Mouse (Mus musculus) bone marrow, adult 2 months (tissue): ENCODE results near the gene Lhpp. TPM values are rescaled to one million over a fixed set of nuclear protein-coding genes. Genes with fewer than 3 reads are reported as not detected.

Source experiments
- H3K27ac ChIP-seq: fragments of 200-500 bp; 2 replicates; pipeline ENCODE4 v1.5.1; 2012; ENCODE audit warnings: low read depth, mild to moderate bottlenecking, control low read depth, inconsistent platforms, low read length; ENCODE audit not compliant: control insufficient read depth, poor library complexity, insufficient read depth
- H3K4me1 ChIP-seq: fragments of 200-500 bp; 2 replicates; pipeline ENCODE4 v1.6.1; 2011; ENCODE audit warnings: low read length; ENCODE audit not compliant: control insufficient read depth, insufficient read depth
- H3K4me3 ChIP-seq: fragments of 200-500 bp; replicated peaks from 2 replicates; pipeline ENCODE3; 2011; ENCODE audit warnings: mild to moderate bottlenecking, low read depth, low read length, control low read depth; ENCODE audit not compliant: control insufficient read depth
- CTCF ChIP-seq: fragments of 200-500 bp; IDR thresholded peaks from 2 replicates; pipeline ENCODE4 v1.5.1; 2011; ENCODE audit warnings: low read length, control low read depth; ENCODE audit not compliant: control insufficient read depth, insufficient read depth
- POLR2A ChIP-seq: fragments of 200-500 bp; IDR thresholded peaks from 2 replicates; pipeline ENCODE4 v1.6.1; 2011; ENCODE audit warnings: low read depth, mild to moderate bottlenecking, control low read depth, low read length, borderline replicate concordance; ENCODE audit not compliant: control insufficient read depth
- WGBS: fragments of 180-500 bp; shearing (Covaris S2); methylation state at CpG from one replicate; pipeline ENCODE4 v1.1.7; 2018; 5-methylcytosine and 5-hydroxymethylcytosine counted together
- polyA plus RNA-seq: library from polyadenylated mRNA; stranded (reverse); fragments of >200 nt; gene quantifications from 2 replicates; pipeline ENCODE4 v1.2.4, GENCODE M21; 2011; ENCODE audit warnings: low replicate concordance; ENCODE audit not compliant: missing spikeins, insufficient read depth, insufficient read length

The Lhpp gene
- polyA plus RNA-seq, 1 experiment, result 5.5 TPM

DNA sequence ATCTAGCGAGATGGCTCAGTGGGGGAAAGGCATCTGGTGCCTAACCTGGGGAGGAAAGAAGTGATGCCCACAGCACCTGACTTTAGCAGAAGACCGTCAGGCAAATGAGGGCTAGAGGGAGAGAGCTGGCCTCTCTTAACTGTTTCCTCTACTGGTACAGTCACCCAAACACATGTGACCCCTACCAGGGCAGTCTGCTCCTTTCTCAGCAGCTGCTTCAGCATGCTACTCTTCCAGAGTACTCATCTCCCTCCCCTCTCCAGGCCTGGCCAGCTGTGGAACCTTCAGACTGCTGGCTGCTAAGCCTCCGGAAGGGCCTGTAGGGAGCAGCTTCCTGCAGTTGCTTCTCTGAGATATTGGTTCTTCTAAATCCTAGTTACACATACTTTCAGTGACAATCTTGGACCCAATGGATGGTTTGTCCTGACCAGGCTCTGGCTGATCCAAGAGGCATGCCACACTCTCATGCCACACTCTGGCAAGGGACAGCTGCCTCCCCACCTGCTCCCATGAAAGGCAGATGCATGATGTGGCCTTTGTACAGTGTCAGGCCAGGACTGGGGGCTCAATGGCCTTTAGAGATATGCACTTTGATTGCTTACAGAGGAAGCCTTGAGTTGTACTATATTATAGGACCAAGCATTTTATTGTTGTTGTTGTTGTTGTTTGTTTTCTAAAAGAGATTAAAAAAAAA, 137.8 kb downstream of the Lhpp start:
- H3K27ac ChIP-seq, result no peak overlapping the region
- no peaks in the 10 kb centered on the region for H3K4me1 ChIP-seq
- whole genome bisulfite sequencing, result 87% methylated on average over 3 of the region's 3 CpGs
- TF ChIP-seq CTCF, result no peak
- no peak for TF ChIP-seq POLR2A
- H3K4me3 ChIP-seq, result no peak overlapping the region

DNA sequence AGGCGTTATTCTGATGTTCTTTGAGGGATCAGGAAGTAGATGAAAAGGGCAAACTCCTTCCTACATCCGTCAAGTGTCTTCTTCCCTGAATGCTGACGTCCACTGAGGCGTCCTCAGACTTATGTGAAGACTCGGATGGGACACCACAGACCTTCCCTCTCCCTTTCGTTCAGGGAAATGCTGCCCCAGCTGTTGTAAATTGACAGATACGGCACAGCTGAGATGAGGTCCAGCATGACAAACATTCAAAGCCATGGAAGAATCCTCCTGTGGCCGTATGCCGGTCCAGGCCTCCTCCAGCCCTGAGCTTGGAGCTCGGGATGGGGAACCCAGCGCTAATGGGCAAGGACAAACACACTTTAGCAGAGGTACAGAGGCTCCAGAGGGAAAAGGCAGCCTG, 139.1 kb downstream of the Lhpp start:
- H3K4me1 ChIP-seq, result 0 out of 2 replicates have a peak, but pooled peaks cover 3% of the 10 kb centered on the region

DNA sequence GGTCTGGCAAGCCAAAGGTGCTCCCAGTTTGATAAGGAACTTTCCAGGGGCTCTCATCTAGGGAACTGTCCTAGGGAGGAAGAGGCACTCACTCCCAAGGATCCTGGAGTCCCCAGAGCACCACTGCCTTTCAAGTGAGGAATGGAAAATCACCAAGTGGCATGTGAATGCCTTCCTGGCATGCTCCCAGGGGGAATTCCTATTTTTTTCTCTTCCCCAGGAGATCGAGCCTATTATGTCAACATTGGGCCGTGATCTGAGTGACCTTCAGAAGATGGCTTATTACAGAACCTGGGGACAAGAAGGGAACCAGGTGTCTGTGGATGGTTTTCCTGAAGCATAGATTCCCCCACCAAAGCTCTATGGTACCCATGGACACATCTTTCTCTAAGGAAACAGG, 141.3 kb downstream of the Lhpp start:
- whole genome bisulfite sequencing, result 93% methylated on average over 2 of the region's 2 CpGs
- H3K4me1 ChIP-seq, result peaks cover 6% of the 10 kb centered on the region; the same call in 1 of the 2 replicates
- no peak overlapping the region for H3K27ac ChIP-seq
- H3K4me3 ChIP-seq, result no peak overlapping the region
- TF ChIP-seq CTCF (no peak), POLR2A (no peak)

More for the DNA sequence above, 139.1 kb downstream of the Lhpp start:
- Histone ChIP-seq H3K4me3 (no peak overlapping the region), H3K27ac (no peak overlapping the region)
- TF ChIP-seq CTCF (no peak), POLR2A (no peak)
- 94% methylated on average over 11 of the region's 11 CpGs for WGBS

DNA sequence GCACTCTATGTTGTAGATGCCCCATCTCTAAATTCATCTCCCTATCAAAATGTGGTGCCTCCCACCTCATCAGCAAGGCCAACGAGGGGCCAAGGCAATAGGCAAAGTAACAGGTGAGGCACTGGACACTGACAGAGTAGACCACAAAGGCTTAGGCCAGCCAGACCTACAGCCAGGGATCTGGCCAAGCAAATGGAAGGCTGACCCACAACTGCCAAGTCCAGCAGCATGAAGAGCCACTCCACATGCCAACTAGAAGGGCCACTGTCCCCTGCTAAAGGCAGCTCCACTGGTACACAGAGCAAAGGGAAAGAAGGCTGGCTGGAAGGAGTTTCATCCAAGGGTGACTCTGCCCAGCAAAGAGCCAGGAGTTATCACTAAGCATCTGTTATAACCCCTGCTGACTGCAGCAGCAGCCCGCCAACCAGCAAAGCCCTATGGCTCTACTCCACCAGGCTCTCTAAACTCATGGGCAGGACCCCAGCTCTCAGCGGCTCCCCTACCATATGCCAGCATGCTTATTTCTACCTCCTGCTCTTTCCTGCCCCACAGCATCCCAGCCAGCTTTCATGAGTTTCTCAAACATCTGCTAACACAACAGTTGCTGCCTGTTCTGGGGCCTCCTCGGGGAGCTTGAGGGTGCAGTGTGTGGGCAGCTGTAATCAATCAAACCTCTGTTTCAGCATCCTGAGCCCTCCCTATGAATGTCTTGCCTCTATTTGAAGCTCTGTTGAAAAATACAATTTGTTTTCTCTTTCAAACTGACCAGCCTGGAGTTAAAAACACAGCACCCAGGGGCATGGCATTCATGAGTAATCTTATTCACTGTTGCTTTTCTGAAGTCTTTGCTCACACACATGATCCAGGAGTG, 143.3 kb downstream of the Lhpp start:
- TF ChIP-seq POLR2A (no peak), CTCF (no peak)
- Histone ChIP-seq H3K4me1 (peaks cover 6% of the 10 kb centered on the region; the same call in 1 of the 2 replicates), H3K27ac (no peak overlapping the region; the same call in 1 of the 2 replicates), H3K4me3 (no peak overlapping the region)
- WGBS, result 74% methylated on average over 4 of the region's 4 CpGs

DNA sequence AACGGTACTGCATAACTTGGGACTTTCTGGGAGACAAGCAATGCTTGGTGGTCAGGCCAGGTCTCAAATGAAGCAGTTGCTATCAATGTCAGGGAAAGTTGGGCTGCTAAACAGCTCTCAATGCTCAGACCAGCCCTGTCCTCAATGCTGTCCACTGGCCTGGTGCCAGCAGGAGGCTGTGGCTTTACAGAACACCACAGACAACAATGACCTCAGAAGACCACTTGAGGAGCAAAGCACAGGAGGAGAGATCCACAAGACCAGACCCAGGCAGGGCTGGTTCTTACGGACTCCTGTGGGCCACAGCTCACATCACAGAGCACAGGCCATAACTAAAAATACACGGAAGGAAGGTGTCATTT, 143.9 kb downstream of the Lhpp start:
- H3K27ac ChIP-seq, result no peak overlapping the region; the same call in 1 of the 2 replicates
- no peak overlapping the region for H3K4me3 ChIP-seq
- TF ChIP-seq CTCF (no peak), POLR2A (no peak)
- H3K4me1 ChIP-seq, result peaks cover 6% of the 10 kb centered on the region; the same call in 1 of the 2 replicates
- 72% methylated on average over 3 of the region's 3 CpGs for WGBS

Other genes with a start within 250 kb of the Lhpp start
- 29.7 and 31.6 TPM in 2 replicates for gene Oat, start 34.2 kb upstream of the Lhpp start, polyA plus RNA-seq
- gene Nkx1-2, start 11.0 kb upstream of the Lhpp start, polyA plus RNA-seq, result not detected in 2 replicates
- 43.2 and 51.4 TPM in 2 replicates for gene Fam53b, start 203.2 kb downstream of the Lhpp start, polyA plus RNA-seq
- 12.6 and 17.8 TPM in 2 replicates for gene Eef1akmt2, start 242.0 kb downstream of the Lhpp start, polyA plus RNA-seq
- gene Abraxas2, start 248.6 kb downstream of the Lhpp start, polyA plus RNA-seq, result 8.4 and 20.1 TPM in 2 replicates